Mouse (Mus musculus): ENCODE data around the gene Cnih2.

- TF ChIP-seq CTCF (IDR thresholded peaks at IDR 0.05; ENCODE audit: insufficient read depth, low read depth, low read length) (no peak), POLR2A (IDR thresholded peaks at IDR 0.05; ENCODE audit: insufficient read depth, low read depth, low read length) (no peak)
Observed at GRCm38 (mm10) chr19:5072389-5073019, 25.8 kb downstream of the Cnih2 start.
